Mouse (Mus musculus): ENCODE data around the gene Ccdc47. TPM values are rescaled to one million over a fixed set of nuclear protein-coding genes. Genes with fewer than 3 reads are reported as not detected.
"Not testable (repeated sequence)": the region's sequence is repeated elsewhere in the genome, so short reads cannot be mapped to it uniquely, and the experiment has no call there.

Gene Ccdc47
- total RNA-seq, 2 experiments from 2014 or later = 86.3 to 89.6 TPM

DNA sequence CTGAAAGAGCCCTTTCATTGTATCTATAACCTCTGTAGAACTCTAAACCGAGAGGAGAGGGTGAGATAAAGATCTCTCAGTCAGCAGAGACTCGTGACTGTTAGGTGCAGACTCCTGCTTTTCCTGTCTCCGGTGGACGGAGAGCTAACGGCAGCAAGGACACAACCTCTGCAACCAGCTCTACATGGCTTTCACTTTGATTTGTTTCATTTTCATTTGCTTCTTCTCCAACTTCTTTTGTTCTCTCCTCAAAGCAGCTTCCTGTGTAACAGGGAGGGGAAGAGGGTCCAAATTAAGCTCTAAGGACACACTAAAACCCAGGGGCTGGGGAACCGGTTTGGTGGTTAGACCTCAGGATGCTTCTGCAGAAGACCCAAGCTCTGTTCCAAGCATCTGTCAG, 15.4 kb downstream of the Ccdc47 start:
- DNase-seq (ENCODE audit: low spot score in 2 of 2) = no peak

DNA sequence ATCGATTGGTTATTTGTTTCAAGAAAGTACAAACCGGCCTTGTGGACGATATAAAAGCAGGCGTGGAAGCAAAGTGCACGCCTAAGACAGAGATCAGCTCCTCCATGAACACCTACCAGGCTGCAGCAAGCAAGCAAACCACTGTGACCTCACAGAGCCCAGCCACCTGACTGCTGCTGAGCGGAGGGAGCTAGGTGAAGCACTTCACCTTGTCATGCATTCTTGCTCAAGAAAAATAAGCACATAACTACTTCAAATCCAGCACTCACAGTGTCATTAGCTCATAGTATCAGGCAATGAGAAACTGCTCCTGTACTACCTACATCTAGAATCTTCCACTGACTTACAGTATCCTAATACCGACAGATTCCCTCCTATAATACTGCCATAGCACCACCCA, 16.1 kb downstream of the Ccdc47 start:
- DNase-seq (ENCODE audit: low spot score in 2 of 2) = not testable (repeated sequence)

DNA sequence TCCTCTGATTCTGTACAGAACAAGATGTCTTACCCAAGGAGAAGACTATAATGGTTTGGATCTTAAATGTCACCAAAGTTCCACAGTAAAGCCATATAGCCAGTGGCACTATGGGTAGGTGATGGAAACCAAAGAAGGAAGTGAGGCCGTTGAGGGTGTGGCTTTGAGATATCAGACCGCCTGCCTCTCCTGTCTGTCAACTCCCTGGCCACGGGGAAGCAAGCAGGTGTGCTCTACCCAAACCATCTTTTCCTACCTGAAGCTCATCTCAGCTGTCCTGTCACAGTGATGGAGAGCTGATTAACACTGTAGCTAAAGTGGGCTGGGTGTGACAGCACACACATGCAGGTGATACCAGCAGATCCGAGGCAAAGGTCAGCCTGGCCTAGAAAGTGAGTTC, 17.9 kb downstream of the Ccdc47 start:
- no peak for DNase-seq (ENCODE audit: low spot score in 2 of 2)

DNA sequence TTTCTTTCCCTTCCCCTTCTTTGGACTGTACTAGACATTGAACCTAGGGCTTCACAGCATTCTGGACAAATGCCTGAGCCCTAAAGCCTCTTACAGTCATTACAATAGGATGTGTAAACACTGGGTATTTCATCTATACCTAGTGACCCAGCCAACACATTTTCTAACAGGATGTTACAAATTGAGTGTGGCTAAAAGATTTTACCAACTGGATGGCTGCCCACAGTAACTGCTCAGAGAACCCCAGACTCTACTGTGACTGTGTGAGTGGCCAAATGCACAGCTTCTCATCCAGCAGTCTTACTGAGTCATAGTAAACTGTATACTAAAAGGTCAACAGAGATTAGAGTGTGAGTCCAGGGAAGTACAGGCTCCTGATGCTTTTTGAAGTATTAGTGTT, 20.8 kb downstream of the Ccdc47 start:
- DNase-seq (ENCODE audit: low spot score in 2 of 2) = no peak

DNA sequence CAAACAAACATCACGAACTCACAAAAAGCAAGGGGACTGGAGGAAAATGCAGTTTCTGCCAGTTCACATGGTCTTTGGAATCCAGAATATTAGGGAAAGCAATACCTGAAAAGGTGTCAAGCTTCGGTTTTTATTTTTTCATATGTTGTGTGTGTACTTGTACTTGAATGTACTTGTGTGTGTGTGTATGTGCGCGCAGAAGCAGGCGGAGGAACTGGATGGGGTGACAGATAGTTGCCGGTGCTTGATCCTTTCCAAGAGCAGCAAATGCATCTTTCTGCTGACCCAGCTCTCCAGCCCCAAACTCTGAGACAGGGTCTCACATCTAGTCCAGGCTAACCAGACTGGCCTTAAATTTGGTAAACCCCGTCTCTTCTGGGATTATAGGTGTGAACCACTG, 21.3 kb downstream of the Ccdc47 start:
- no peak for DNase-seq (ENCODE audit: low spot score in 2 of 2)

DNA sequence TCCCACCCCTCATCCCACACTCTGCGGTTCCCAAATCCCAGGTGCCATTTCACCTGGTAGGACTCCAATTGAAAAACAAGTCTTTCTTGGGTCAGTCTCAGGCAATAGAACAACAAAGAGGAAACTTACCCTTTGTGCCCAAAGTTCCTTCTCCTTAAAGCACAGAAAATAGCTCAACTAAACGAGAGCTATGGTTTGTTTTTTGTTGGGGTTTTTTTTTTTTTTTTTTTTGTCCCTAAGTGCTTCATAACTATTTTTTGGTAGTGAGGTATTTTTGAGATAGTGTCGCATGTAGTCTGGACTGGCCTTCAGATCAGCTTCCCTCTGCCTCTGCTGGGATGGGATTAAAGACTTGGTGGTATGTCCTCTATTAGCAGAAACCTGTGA, 22.0 kb downstream of the Ccdc47 start:
- no peak for DNase-seq (ENCODE audit: low spot score in 2 of 2)

DNA sequence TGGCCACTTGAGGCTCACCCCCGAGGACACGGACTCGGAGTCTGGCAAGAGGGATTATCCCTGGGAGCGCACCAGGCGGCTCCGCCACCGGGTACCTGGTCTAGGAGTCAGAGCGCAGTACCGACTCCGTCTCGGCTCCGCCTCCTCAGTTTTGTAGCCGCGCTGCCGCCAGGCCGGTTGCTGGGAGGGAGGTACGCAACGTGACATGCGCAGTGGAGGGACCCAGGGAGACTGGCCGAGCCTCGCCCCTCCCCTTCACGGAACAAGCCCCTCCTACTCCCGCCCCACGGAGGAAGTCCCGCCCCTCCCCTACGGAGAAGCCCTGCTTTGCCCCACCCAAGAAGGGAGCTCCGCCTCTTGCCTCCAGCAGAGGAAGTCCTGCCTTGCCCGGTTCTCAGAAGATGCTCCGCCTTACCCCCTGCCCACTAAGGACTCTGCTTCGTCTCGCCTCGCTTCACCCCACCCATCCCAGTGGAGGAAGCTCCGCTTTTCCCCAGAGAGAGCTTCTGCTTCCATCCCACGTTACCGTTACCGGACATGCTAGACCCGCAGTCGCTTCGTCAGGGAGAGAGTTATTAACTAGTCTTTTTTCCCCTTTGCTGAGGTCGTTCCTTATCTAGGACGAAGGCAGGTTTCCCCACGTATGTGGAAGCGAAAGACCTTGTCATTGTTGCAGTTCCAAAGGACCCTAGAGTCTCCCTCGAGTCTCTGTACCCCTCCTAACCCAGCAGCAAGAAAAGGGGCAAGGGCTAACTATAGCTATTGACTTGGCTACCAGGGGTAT, 22.6 kb downstream of the Ccdc47 start:
- DNase-seq (ENCODE audit: low spot score in 2 of 2) = peak; percentile 89 to 96

DNA sequence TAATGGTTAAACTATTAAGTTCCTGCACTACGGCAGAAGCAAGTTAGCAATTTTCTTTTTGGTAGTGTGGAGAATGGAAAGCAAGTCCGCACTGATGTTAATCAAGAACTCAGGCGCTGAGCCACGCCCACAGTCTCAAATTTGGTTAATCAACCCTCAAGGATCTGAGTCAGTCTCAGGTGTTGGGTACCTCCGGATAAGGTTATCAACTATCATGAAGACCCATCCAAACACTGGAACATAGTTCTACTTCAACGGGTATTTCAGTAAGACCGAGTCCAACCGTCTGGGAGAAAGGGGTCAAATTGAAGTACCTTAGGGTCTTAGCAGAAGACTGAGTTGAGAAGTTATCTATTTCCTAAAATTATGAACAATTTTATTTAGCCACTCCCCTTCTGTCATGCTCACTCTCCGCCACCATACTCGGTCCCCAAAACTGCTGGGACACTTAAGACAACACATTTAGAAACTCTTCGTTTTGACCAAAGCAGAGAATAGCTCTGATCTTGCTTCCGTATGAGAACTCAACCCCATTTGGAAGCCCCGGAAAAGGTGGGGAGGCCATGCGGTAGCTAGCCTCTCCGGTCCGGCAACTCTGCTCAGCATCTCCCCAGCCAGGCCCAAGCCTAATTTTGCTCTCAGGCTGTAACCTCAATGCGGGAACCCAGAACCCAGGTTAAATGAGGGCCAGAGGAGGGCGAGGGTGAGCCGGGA, 23.3 kb downstream of the Ccdc47 start:
- DNase-seq (ENCODE audit: low spot score in 2 of 2) = no peak

DNA sequence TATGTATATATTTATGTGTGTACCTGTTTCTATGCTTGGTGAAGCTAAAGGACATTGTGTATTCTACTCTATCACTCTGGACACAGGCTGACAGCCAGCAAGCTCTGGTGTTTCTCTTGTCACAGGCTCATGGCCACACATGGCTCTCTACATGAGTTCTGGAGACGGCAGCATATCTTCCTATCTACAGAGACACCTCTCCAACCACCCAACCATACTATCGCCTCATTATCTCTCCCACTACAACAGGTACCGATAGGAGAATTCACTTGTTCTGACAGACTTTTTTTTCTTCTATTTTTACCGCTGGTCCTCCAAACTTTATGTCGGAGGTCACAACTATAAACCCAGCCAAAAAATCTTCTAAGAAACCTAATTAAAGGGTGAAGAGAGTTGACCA, 23.9 kb downstream of the Ccdc47 start:
- no peak for DNase-seq (ENCODE audit: low spot score in 2 of 2)

DNA sequence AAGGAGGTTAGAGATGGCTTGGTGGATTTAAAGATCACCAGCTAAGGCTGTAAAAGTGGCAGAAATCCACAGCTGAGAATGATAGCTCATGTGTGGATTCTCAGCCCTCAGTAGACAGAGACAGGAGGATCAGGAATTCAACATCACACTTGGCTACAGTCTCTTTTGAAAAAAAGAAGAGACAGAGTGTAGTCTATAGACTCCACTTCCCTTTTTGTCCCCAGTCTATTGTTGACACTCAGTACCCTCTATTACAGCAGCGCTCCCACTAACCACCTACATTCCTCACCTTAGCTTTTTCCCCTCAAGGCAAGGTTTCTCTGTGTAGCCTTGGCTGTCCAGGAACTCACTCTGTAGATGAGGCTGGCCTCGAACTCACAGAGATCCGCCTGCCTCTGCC, 24.4 kb downstream of the Ccdc47 start:
- no peak for DNase-seq (ENCODE audit: low spot score in 2 of 2)

DNA sequence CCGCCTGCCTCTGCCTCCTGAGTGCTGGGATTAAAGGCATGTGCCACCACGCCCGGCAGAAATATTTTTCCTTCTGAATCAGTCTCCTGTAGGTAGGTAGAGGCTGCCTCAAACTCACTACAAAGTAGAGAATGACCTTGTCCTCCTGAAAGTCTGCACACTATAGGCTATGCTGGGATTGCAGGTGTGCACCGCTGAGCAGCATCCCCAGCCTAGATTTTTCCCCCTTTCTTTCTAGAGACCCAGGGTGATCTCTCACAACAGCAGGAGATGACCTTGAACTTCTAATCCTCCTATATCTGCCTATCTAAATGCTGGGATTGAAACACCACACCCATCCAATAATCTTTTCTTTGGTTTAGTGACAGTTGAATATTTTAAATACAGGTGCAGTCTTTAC, 28.8 kb downstream of the Ccdc47 start:
- DNase-seq (ENCODE audit: low spot score in 2 of 2) = no peak

DNA sequence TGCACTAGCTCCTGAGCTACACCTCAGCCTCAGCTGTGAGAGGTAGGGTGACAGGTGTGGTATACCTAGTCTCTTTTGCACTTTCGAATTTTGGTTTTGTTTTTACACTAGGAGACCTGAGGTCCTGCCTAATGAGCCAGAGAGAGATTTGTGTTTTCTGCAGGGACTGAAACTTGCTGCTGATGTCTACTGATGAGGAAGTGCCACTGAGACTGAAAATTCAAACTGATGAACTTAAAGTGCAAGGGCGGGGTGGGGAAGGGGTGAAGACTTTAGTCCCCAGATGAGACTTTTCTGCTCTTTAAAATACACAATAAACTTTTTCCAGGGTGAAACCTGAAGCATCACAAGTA, 35.7 kb downstream of the Ccdc47 start:
- no peak for DNase-seq (ENCODE audit: low spot score in 2 of 2)

DNA sequence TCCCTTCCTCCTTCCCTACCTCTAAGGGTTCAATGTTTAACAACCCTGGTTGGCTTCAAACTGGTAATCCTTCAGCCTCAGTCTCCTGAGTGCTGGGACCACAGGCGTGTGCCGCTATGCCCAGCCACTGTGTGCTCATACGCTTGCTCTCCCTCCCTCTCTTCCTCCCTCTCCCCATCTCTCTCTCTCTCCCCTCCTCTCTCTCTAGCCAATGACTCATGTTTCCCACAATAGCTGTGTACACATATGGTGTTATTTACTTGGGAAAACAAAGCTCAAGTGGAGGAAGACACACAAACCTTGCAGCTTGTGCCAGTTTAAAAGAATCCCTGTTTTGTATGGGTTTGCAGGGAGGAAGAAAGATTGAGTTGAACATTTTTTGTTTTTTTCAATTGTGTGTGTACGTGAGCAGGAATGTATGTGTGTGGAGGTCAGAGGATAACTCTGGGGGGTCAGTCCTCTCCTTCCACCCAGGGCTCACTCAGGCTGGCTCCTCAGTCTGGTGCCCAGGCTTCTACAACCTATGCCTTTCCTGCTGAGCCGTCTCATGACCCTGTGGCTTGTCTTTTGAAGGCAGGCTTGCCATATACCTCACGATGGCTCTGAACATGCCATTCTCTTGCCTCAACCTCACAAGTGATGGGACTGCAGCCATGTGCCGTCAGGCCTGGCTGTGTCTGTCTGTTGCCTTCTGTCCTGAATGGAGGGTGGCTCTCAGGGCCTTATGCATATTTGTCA, 36.3 kb downstream of the Ccdc47 start:
- no peak for DNase-seq (ENCODE audit: low spot score in 2 of 2)

DNA sequence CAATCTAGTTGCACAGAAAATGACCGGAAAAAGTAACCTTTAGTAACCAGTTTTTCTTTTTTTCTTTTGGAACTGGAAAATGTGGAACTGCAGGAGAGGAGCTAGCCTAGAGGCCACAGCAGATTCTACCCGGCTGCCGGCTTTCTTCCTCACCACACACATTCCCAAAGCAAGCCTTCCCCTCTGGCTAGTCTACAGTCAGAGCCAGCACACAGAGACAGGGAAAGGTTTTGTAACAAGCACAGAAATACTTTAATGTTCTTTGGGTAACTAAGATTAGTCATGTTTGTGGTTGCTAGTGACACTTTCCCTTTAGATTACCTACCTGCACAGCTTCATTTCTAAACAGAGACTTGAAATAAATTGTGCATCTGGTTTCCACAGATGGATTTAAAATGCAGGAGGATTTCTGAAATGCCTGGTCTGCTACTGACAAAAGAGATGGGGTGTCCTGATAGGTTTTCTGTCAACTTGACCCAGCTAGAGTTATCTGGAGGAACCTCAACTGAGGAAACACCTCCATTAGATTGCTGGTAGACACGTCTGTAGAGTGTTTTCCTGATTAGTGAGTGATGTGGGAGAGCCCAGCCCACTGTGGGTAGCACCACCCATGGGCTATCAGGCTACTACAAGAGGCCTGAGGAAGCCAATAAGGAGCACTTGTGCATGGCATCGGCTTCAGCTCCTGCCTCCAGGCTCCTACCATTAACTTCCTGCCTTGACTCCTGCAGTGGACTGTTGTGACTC, 37.9 kb downstream of the Ccdc47 start:
- no peak for DNase-seq (ENCODE audit: low spot score in 2 of 2)

DNA sequence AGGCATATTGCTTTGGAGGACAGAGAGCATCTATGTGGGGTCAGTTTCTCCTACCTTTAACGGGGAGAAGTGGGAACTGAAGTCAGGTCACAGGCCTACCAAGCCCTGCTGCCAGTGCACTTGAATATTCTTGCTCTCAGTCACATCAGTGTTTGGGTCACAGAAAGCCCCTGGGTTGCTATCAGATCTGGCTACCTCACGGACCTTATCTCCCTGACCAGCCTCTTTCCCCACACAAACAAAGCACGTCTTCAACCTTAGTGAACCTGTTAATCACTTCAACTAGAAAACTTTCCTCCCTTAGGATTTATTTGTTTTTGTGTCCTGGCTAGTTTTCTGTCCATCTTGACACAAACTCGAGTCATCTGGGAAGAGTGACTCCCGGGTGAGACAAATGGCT, 39.8 kb downstream of the Ccdc47 start:
- no peak for DNase-seq (ENCODE audit: low spot score in 2 of 2)

DNA sequence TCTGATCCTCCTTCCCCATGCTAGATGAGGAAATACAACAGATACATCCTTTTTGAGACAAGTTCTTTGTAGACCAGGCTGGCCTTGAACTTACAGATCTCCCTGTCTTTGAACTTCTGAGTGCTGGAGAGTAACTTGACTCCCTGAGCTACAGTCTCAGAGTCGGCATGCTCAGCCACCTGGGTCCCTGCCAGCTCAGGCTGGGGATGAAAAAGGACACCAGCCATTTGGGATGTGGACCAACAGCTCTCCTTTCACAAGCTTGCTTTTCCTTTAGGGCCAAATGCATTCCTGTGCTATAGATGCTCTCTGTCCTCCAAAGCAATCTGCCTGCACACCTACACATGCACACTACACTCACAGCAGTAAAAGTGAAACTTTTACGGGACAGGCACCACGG, 41.1 kb downstream of the Ccdc47 start:
- no peak for DNase-seq (ENCODE audit: low spot score in 2 of 2)

DNA sequence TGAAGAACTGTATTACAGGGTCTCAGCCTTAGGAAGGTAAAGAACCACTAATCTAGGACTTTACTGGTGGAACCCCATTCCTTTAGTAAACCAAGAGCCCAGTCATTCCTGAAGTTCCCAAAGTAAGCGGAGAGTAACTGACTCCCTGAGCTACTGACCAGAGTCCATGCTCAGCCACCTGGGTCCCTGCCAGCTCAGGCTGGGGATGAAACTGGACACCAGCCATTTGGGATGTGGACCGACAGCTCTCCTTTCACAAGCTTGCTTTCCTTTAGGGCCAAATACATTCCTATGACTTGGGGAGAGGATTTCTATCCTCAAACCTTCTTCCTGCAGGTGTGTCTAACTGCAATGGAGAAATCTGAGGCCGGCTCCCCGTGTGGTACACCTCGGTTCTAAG, 41.8 kb downstream of the Ccdc47 start:
- DNase-seq (ENCODE audit: low spot score in 2 of 2) = no peak

DNA sequence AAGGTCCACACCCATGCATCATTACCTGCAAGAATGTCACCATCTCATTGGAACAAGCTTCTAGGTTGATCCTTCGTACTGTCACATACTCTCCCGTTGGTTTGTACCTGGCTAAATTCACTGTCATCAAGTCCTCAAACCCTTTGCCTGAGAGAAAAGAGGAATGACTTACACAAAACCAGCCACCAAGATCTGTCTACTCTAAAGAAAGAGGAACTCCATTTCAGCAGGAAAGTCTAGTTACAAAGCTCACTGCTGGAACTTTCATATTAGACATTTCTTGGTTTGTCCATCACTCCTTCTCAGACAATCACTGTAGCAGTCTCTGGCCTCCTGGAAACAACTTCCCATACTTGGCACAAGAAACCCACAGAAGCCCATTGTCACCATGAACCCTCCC, 42.9 kb downstream of the Ccdc47 start:
- DNase-seq (ENCODE audit: low spot score in 2 of 2) = no peak

DNA sequence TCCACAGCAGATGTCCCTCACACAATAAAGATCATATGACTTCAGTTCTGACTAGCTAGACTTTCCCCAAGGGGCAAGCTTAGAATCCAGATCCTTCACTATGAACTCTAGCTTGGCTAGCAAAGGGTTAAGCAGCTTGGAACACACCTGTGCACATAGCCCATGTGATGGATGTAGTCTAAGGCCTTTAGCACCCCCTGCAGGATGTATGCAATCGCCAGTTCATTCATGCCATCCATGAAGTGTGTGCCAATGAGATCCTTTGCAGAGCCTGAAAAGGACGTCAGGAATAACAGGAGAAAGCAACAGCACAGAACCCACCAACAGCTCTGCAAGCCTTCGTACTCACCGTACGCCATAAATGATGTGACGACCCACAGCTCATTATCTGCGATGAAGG, 45.3 kb downstream of the Ccdc47 start:
- no peak for DNase-seq (ENCODE audit: low spot score in 2 of 2)

DNA sequence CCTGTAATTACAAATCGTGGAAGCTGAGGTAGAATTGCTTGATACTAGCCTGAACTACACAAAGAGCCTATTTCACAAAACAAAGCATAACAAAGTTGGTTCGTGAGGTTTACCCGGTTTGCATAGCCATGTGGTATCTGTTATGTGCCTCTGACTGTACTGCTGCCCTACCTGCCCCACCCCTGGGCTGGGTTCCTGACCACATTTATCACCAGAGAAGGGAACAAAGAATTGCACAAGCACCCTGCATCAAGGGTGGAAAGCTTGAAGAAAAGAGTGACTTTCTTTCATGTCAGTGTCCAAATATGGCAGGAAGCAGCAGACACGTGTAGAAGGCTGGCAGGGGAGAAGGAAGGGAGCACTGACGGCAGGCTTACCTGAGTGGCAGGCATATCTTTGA, 48.7 kb downstream of the Ccdc47 start:
- DNase-seq (ENCODE audit: low spot score in 2 of 2) = no peak

DNA sequence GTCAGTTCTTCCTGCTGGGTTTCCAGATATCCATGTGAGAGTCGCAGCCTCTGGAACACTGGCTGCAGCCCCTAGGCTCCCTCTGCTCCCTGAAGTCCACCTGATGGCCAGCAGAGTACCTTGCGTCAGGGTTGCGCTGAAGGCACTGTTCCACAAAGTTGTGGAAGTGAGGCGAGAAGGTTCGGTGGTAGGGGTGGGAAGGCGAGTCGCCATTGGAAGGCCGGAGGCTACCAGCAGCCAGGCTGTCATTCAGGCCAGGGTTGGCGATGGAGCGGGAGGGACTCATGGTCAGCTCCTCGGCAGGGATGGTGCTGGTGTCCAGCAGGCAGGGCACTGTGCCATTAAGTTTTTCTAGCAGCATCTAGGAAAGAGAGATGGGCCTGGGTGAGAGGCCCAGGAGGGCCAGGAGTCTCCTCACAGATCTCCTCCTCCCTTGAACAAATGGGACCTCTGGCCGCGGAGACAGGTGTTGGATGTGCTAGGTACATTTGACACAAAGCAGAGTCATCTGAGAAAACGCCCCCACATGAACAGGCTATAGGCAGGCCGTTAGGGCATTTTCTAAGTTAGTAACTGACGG, 51.5 kb downstream of the Ccdc47 start:
- DNase-seq (ENCODE audit: low spot score in 2 of 2) = no peak
